Mouse (Mus musculus) olfactory bulb, adult 2 months (tissue): ENCODE measurements at regions not wholly inside any gene's neighbourhood (a gene's known extent, or its start where the extent isn't known, plus 50 kb on each side); places are given as distances from the start of the nearest gene placed in this dataset.

ENCODE experiments used
- H3K27ac ChIP-seq: fragments of 200-500 bp; 2 replicates; pipeline ENCODE4 v1.5.1; 2012; ENCODE audit warnings: low read depth, low read length; ENCODE audit not compliant: insufficient read depth
- H3K4me1 ChIP-seq: fragments of 200-500 bp; 2 replicates; pipeline ENCODE4 v1.6.1; 2012; ENCODE audit warnings: low read length; ENCODE audit not compliant: control insufficient read depth, insufficient read depth
- H3K4me3 ChIP-seq: fragments of 200-500 bp; 2 replicates; pipeline ENCODE4 v1.5.1; 2012; ENCODE audit warnings: mild to moderate bottlenecking, low read depth, low read length, moderate library complexity; ENCODE audit not compliant: insufficient read depth
- CTCF ChIP-seq: fragments of 200-500 bp; IDR thresholded peaks from 2 replicates; pipeline ENCODE4 v1.5.1; 2012; ENCODE audit warnings: low read depth, mild to moderate bottlenecking, low read length, moderate library complexity; ENCODE audit not compliant: insufficient read depth
- POLR2A ChIP-seq: fragments of 200-500 bp; IDR thresholded peaks from 2 replicates; pipeline ENCODE4 v1.6.1; 2012; ENCODE audit warnings: mild to moderate bottlenecking, low read depth, low read length, moderate library complexity; ENCODE audit not compliant: insufficient read depth
- WGBS: fragments of 180-500 bp; shearing (Covaris S2); methylation state at CpG from one replicate; pipeline ENCODE4 v1.1.7; 2018; 5-methylcytosine and 5-hydroxymethylcytosine counted together

DNA sequence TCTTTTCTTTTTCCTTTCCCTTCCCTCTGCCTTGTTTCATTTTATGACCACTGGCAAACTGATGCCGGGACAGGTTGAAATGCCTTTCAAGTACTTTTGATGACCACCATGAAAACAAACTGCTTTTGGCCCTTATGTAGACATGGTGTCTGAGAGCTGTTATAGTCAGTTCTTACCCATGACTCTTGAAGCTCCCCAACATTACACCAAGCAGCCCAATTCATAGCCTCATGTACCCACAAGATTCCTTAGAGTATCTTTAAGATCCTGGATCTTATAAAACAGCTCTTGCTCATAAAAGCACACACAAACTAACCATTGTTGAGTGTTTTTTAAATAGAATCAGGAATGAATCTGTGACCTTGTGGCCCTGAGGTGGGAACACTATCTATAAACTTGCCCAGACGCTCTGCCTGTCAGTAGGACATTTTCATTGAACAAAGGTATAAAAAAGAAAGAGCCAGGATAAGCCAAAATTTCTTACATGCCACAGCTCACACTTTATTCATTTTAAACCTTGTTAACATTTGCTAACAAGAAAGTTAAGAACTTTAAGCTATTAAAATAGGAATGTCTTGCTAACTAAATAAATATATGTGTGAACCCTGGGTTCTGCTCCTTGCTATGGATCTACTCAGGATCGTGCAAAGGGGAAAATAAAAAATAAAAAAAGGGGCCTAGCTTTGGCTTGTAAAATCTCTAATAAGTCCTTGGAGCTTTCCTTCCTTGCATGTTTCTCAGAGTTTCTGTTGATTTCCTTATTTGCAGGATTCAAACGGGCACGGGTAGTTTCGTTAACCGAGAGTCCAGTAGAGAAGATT, 375.9 kb upstream of the Btbd3 start:
- 92% methylated on average over 7 of the region's 7 CpGs for WGBS

GRCm38 (mm10) chr2:137869676-137870075, 386.7 kb upstream of the Btbd3 start:
- 61% methylated on average over 4 of the region's 4 CpGs for WGBS
- TF ChIP-seq CTCF, result no peak
- TF ChIP-seq POLR2A, result no peak
- H3K4me1 ChIP-seq, result no peaks in the 10 kb centered on the region
- H3K27ac ChIP-seq, result no peak overlapping the region
- no peak overlapping the region for H3K4me3 ChIP-seq

More for the DNA sequence above, 375.9 kb upstream of the Btbd3 start:
- Histone ChIP-seq H3K4me1 (no peaks in the 10 kb centered on the region), H3K4me3 (no peak overlapping the region), H3K27ac (no peak overlapping the region)
- TF ChIP-seq POLR2A, result no peak

GRCm38 (mm10) chr2:137854494-137854893, 401.9 kb upstream of the Btbd3 start:
- Histone ChIP-seq H3K4me3 (no peak overlapping the region), H3K4me1 (no peaks in the 10 kb centered on the region), H3K27ac (no peak overlapping the region)
- WGBS, result 82% methylated on average over 4 of the region's 4 CpGs
- TF ChIP-seq CTCF (no peak), POLR2A (no peak)

DNA sequence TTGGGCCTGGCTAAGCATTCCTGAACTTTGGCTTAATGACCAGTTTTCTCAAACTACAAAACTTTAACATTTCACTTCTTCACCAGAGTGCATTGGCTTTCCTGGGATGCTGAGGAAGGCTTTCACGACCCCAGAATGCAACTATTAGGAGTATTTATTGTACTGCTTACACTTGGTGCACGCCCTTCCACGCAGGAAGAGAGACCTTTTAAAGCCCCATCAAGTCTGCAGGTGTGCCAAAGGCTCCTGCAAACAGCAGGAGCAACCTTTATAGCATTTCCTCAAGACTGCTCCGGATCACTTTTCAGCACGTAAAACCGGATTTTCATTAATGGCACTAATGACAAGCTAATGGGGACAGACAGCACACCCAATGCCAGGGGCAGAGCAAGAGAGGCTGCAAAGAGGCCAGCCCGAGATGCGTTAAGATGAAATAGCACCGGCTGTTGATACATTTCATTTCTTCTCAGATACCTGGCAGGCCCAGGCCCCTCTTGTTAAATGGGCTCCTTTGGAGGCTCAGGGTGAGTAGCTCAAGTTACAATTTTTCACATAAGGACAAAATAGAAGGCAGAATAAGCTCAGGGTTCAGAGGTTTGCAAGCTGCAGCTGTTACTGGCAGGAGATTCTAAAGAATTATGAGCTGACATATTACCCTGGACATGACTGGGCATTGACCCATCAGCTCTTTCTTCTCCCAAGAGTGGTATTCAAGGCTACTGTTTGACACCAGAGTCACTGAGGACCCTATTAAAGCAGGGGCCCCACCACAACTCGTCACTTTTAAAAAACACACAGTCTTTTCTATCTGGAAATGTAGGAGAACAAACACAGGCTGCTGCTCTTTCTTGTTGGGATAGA, 402.7 kb upstream of the Btbd3 start:
- Histone ChIP-seq H3K4me1 (no peaks in the 10 kb centered on the region), H3K27ac (no peak overlapping the region), H3K4me3 (no peak overlapping the region)
- TF ChIP-seq CTCF (no peak), POLR2A (no peak)
- WGBS, result 88% methylated on average over 10 of the region's 10 CpGs

- TF ChIP-seq CTCF, result no peak
- WGBS, result 69% methylated on average over 2 of the region's 2 CpGs
- H3K4me3 ChIP-seq, result no peak overlapping the region
Observed at GRCm38 (mm10) chr2:137847901-137848300, 408.5 kb upstream of the Btbd3 start.

DNA sequence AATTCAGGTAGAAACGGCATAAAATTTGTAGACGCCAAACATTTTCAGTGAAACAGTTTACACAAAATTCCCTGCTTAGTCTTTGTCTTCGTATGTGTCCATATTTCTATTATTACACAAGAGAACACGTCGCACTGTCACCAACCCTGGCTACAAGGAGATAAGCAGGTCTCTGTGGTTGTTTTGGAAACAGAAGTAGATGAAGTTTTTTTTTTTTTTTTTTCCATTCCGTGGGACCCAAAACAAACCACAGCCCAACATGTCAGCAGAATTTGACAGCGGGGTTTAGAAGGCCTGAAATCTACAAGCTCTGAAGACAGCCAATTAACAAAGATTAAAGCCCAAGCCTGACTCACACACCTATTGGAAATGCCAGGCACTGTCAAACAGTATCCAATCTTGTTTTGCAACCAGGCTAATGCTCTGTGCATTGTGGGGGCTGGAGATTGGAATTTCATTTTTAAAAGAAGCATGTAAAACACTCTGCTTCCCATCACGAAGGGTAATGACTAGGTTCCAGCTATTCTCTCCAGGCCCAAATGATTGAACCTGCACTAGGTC, 428.5 kb upstream of the Btbd3 start:
- no peak overlapping the region for H3K4me3 ChIP-seq
- TF ChIP-seq CTCF, result no peak
- TF ChIP-seq POLR2A, result no peak
- WGBS, result 56% methylated on average over 8 of the region's 8 CpGs

More at GRCm38 (mm10) chr2:137847901-137848300, 408.5 kb upstream of the Btbd3 start:
- H3K4me1 ChIP-seq, result no peaks in the 10 kb centered on the region
- no peak overlapping the region for H3K27ac ChIP-seq

DNA sequence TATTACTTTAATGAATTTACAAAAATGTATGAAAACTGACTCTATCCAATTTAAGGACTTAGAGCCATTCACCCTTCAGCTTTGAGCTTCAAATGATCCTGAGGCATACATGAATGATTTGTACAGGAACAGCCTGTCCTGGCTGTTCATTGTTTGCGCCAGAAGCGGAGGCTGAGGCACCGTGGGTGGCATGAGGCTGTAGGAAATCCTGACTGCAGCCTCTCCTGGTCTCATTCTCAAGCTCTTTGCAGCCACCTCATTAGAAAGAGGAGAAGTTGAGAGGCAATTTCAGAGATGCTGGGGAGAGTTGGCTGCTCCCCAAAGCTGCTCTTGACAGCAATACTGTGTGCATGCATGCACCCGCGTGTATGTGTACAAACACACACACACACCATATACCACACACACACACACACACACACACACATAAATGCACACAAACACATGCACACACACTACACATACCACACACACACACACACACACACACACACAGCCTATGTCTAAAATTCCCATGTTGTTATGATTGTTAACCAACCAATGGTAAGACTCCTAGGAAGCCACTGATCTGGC, 434.9 kb upstream of the Btbd3 start:
- TF ChIP-seq CTCF (no peak), POLR2A (no peak)
- WGBS, result 24% methylated on average over 5 of the region's 5 CpGs
- H3K27ac ChIP-seq, result no peak overlapping the region

More for the DNA sequence above, 428.5 kb upstream of the Btbd3 start:
- H3K4me1 ChIP-seq, result no peaks in the 10 kb centered on the region
- H3K27ac ChIP-seq, result no peak overlapping the region

DNA sequence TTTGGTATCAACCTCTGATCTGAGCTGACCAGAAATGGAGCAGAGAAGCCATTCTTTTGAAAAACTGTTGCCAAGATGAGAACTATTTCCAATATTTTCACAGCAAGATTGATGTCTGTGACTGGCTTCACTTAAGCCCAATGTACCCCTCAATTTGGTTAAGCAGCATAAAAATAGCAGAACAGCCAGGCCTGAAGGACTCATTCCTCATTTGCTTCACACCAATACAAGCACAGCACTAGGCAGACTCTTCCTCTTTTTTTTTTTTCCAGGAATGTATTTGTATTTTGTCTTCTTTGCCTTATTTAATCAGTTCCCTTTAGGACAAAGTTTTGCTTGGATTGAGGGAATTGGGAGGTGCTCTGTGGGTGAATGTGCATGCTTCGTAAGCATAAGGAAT, 441.4 kb upstream of the Btbd3 start:
- Histone ChIP-seq H3K27ac (no peak overlapping the region), H3K4me3 (no peak overlapping the region), H3K4me1 (no peaks in the 10 kb centered on the region)
- TF ChIP-seq POLR2A (no peak), CTCF (no peak)
- 100% methylated on average over 1 of the region's 1 CpGs for WGBS

More for the DNA sequence above, 434.9 kb upstream of the Btbd3 start:
- Histone ChIP-seq H3K4me3 (no peak overlapping the region), H3K4me1 (0 out of 2 replicates have a peak, but pooled peaks cover 4% of the 10 kb centered on the region)
